Mouse (Mus musculus) C2C12 (cell line): ENCODE measurements around the gene Gpbp1.

ENCODE experiments used
- CTCF ChIP-seq: IDR thresholded peaks from one replicate; pipeline ENCODE4 v1.5.1; 2011; ENCODE audit not compliant: control insufficient read depth, insufficient read depth, insufficient read length
- FOSL1 ChIP-seq: IDR thresholded peaks from one replicate; pipeline ENCODE4 v1.8.0; 2011; ENCODE audit warnings: mild to moderate bottlenecking, low read length; ENCODE audit not compliant: poor library complexity, insufficient read depth, severe bottlenecking
- MAX ChIP-seq: IDR thresholded peaks from one replicate; pipeline ENCODE4 v1.6.1; 2011; ENCODE audit warnings: mild to moderate bottlenecking, control low read depth
- MYOD1 ChIP-seq: IDR thresholded peaks from one replicate; pipeline ENCODE4 v1.6.1; 2011; ENCODE audit warnings: low read depth; ENCODE audit not compliant: control insufficient read depth, insufficient read length
- MYOG ChIP-seq: IDR thresholded peaks from one replicate; pipeline ENCODE4 v1.6.1; 2011; ENCODE audit not compliant: control insufficient read depth, insufficient read length; ENCODE audit errors: extremely low read depth
- USF1 ChIP-seq: IDR thresholded peaks from one replicate; pipeline ENCODE4 v1.6.1; 2011; ENCODE audit warnings: low read depth, mild to moderate bottlenecking, control low read depth, moderate library complexity

DNA sequence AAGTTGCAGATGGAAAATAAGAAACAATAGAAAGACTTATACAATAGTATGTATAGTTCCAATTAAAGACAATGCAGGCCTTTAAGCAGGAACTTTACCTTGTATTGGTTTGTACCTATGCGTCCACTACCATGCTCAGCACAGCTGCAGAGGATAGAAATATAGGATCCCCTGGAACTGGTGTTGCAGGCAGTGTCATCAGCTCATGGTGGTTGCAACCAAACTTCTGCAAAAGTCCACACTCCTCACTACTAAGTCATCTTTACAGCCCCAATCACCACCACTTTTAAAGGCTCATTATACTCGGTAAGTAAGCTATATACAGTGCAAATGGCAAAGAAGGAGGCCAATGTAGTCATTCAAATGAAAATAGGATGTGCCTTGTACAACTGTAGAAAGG, 12.2 kb downstream of the Gpbp1 start:
- TF ChIP-seq FOSL1 (no peak), CTCF (no peak), MYOG (no peak), USF1 (no peak), MAX (no peak), MYOD1 (no peak)
